ENCODE assay signal across 7 mouse cellular contexts in genomic region chr10:75772795-75773664, GRCm38 (mm10). TPM values are rescaled to one million over a fixed set of nuclear protein-coding genes. Genes with fewer than 3 reads are reported as not detected.
DNase-seq lines count a peak whose midpoint lies in the region; ATAC-seq and TF ChIP-seq lines count a peak whose summit lies in the region.

Gene Ddt (minus strand): TSS chr10:75773414.

- intact Hi-C loops in left cerebral cortex, postnatal 4 days (cut with DNase I) = loop anchor here (10.0 kb wide), 1 partner anchor 62 kb away; the partner anchor contains the start of gene Gstt2

- H3K9me3 ChIP-seq in intestine, postnatal 0 days (ENCODE audit: control insufficient read depth) = no peaks in the 10 kb centered on the region
- no peaks in the 10 kb centered on the region for H3K9me3 ChIP-seq in midbrain, embryonic 12.5 days

- H3K9ac ChIP-seq in intestine, postnatal 0 days (ENCODE audit: low read depth, low read length) = peak within 1 kb of the TSS; percentile 57
- H3K9ac ChIP-seq in midbrain, embryonic 12.5 days (replicated peaks) = peak within 1 kb of the TSS; percentile 65

- no peaks in the 10 kb centered on the region; the same call in 1 of the 2 replicates for H3K4me1 ChIP-seq in intestine, postnatal 0 days (replicated peaks; ENCODE audit: control insufficient read depth, insufficient read depth, low read length)
- peaks cover 7% of the 10 kb centered on the region; the same call in 1 of the 2 replicates for H3K4me1 ChIP-seq in midbrain, embryonic 12.5 days

- peak within 1 kb of the TSS; percentile 72 for H3K4me3 ChIP-seq in intestine, postnatal 0 days (ENCODE audit: low read depth, low read length)
- H3K4me3 ChIP-seq in midbrain, embryonic 12.5 days = peak within 1 kb of the TSS; percentile 68

- no peaks in the 10 kb centered on the region; the same call in 1 of the 2 replicates for H3K36me3 ChIP-seq in intestine, postnatal 0 days (ENCODE audit: control insufficient read depth, insufficient read depth)
- H3K36me3 ChIP-seq in midbrain, embryonic 12.5 days = no peaks in the 10 kb centered on the region

- under 1% methylated on average over 47 of the region's 47 CpGs for WGBS in intestine, postnatal 0 days
- WGBS in midbrain, embryonic 12.5 days = 1% methylated on average over 47 of the region's 47 CpGs

- peak within 1 kb of the TSS; percentile 100 for H3K4me2 ChIP-seq in intestine, postnatal 0 days (replicated peaks; ENCODE audit: low read depth)
- H3K4me2 ChIP-seq in midbrain, embryonic 12.5 days (replicated peaks) = peak within 1 kb of the TSS; percentile 96

- peak; percentile 82 for DNase-seq in adrenal gland, adult 8-10 months
- DNase-seq in embryo, embryonic 9.5 days (ENCODE audit: extremely low spot score) = peak; percentile 92
- DNase-seq in gastrocnemius, postnatal 4 days (ENCODE audit: low spot score in 2 of 2) = peak; percentile 68 to 86
- peak; percentile 90 for DNase-seq in left cerebral cortex, postnatal 4 days
- peak; percentile 71 for DNase-seq in spleen, adult 12 weeks (ENCODE audit: low spot score)

- TF ChIP-seq CTCF in intestine, postnatal 0 days (IDR thresholded peaks at IDR 0.05; ENCODE audit: low read depth) = peak; percentile 62

- peak within 1 kb of the TSS; percentile 41; the same call in 1 of the 2 replicates for H3K27ac ChIP-seq in intestine, postnatal 0 days (ENCODE audit: low read depth, low read length)
- H3K27ac ChIP-seq in midbrain, embryonic 12.5 days (replicated peaks) = 0 out of 2 replicates have a peak within 1 kb of the TSS, but pooled peaks have one; percentile 39

- peak; percentile 93 for ATAC-seq in intestine, postnatal 0 days
- ATAC-seq in midbrain, embryonic 12.5 days (ENCODE audit: low FRiP score, low read depth) = peak; percentile 96

- H3K27me3 ChIP-seq in intestine, postnatal 0 days (replicated peaks; ENCODE audit: control insufficient read depth, insufficient read depth, low read length) = no peaks in the 10 kb centered on the region
- H3K27me3 ChIP-seq in midbrain, embryonic 12.5 days = peaks cover 17% of the 10 kb centered on the region

RNA-seq across cellular contexts. Expression of gene Ddt, which starts in this region (rescaled TPM):
- 100 to 1,000 TPM in 2 of 4 experiments, 10 to 100 TPM in 2; 85.8 to 143 (median 110) TPM for total RNA-seq in adrenal gland, adult 8-10 months (2022)
- total RNA-seq in gastrocnemius, postnatal 4 days (2021) = 10 to 100 TPM; 28.2 to 29.4 TPM
- polyA plus RNA-seq in intestine, postnatal 0 days (2015; fragmentation: Nextera tagmentation; extraction: Ambion mirVana) = 122 and 129 TPM in 2 replicates
- total RNA-seq in left cerebral cortex, postnatal 4 days (2021) = 10 to 100 TPM; 34.0 to 36.1 TPM
- polyA plus RNA-seq in midbrain, embryonic 12.5 days (2016; fragmentation: Nextera tagmentation; extraction: Ambion mirVana) = 82.1 and 83.0 TPM in 2 replicates

Comparison
In these comparisons a context has a peak if more than half of its experiments do, and no peak if none do; other contexts are left out.
1. Peak in every context shown above with its lines: DNase-seq, ATAC-seq, H3K4me3 ChIP-seq and H3K27ac ChIP-seq.